Mouse (Mus musculus): Measurements from ENCODE around the gene Ivd.

- no peak for TF ChIP-seq POLR2A (IDR thresholded peaks at IDR 0.05; ENCODE audit: extremely low read depth, insufficient read depth, low read length)
- TF ChIP-seq CTCF (IDR thresholded peaks at IDR 0.05; ENCODE audit: extremely low read depth, insufficient read depth, low read length) = no peak
Observed at GRCm38 (mm10) chr2:118813981-118814836, 47.5 kb upstream of the Ivd start, which contains the start of gene Knstrn.
